Mouse (Mus musculus) cortical plate, adult 2 months (tissue): ENCODE measurements around the gene Plcl2.
"Not testable (repeated sequence)": the region's sequence is repeated elsewhere in the genome, so short reads cannot be mapped to it uniquely, and the experiment has no call there.

Experiments
- CTCF ChIP-seq: fragments of 200-500 bp; IDR thresholded peaks from 2 replicates; pipeline ENCODE4 v1.5.1; 2011; ENCODE audit warnings: mild to moderate bottlenecking, control low read depth, low read length; ENCODE audit not compliant: insufficient read depth; ENCODE audit errors: extremely low read depth
- POLR2A ChIP-seq: fragments of 200-500 bp; IDR thresholded peaks from 2 replicates; pipeline ENCODE4 v1.6.1; 2011; ENCODE audit warnings: mild to moderate bottlenecking, low read length, control low read depth; ENCODE audit not compliant: insufficient read depth; ENCODE audit errors: extremely low read depth

- not testable (repeated sequence) for TF ChIP-seq CTCF, POLR2A
Observed at GRCm38 (mm10) chr17:50534889-50535288, 25.7 kb downstream of the Plcl2 start.
